Mouse (Mus musculus) kidney, postnatal 14 days (tissue): ENCODE measurements around the gene Olfr166.
"Not testable (repeated sequence)": the region's sequence is repeated elsewhere in the genome, so short reads cannot be mapped to it uniquely, and the experiment has no call there.

Source experiments
- DNase-seq: peaks from one replicate; pipeline ENCODE4 v3.0.0; 2022; ENCODE audit warnings: mixed read lengths

The Olfr166 gene

GRCm38 (mm10) chr16:19483394-19483793 is at the start of gene Olfr166:
Gene Olfr166 (plus strand): TSS chr16:19483694.
- DNase-seq: no peak

- not testable (repeated sequence) for DNase-seq
Measured at GRCm38 (mm10) chr16:19458741-19459140, 24.8 kb upstream of the Olfr166 start.

GRCm38 (mm10) chr16:19464365-19464764 is 19.1 kb upstream of the Olfr166 start:
- DNase-seq: no peak

DNA sequence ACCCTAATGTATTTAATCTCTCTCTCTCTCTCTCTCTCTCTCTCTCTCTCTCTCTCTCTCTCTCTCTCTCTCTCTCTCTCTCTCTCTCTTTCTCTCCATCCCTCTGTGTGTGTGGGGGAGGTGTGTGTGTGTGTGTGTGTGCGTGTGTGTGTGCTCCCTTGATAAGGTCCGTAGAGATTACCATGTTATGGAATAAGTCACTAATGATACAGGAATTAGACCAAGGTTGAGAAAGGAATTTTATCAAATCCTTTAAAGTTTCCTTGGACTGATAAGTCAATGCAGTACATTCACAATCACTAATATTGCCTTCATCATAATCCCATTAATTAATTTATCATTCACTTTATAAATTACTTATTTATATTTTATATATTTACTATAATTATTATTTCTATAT is 38.7 kb downstream of the Olfr166 start, which contains the start of gene Olfr167:
TSS of gene Olfr167 (minus strand) at position 101 of the 400 bp plus-strand sequence.
- DNase-seq: no peak

GRCm38 (mm10) chr16:19535455-19535854 is 52.0 kb downstream of the Olfr166 start, which contains the start of gene Olfr168:
Gene Olfr168 (minus strand): TSS chr16:19535555.
- DNase-seq: no peak
